Mouse (Mus musculus): ENCODE measurements at regions not wholly inside any gene's neighbourhood (a gene's known extent, or its start where the extent isn't known, plus 50 kb on each side); places are given as distances from the start of the nearest gene placed in this dataset.
"Not testable (repeated sequence)": the region's sequence is repeated elsewhere in the genome, so short reads cannot be mapped to it uniquely, and the experiment has no call there.

DNA sequence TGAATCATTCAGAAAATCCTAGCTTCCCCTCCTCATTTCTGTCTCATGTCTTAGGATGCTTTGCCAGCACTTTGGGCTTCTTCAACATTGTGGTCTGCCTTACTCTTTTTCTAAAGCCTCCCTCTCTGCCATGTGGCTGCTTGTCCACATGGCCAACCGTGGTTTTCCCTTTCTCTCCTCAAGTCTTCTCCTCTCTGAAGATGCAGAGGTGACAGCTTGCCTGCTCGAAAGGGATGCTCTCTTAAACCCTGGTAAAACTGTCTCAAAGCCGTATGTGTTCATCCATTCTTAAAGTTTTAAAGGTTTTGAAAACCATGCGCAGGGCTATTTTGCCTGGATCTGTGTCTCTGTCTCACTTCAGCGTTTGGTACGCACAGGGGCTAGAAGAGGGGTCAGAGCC lies 123.4 kb upstream of the Dapk1 start:
- TF ChIP-seq CTCF (IDR thresholded peaks at IDR 0.05; ENCODE audit: extremely low read depth, insufficient read depth, low read length) (no peak), POLR2A (IDR thresholded peaks at IDR 0.05; ENCODE audit: extremely low read depth, insufficient read depth, low read length) (no peak)

DNA sequence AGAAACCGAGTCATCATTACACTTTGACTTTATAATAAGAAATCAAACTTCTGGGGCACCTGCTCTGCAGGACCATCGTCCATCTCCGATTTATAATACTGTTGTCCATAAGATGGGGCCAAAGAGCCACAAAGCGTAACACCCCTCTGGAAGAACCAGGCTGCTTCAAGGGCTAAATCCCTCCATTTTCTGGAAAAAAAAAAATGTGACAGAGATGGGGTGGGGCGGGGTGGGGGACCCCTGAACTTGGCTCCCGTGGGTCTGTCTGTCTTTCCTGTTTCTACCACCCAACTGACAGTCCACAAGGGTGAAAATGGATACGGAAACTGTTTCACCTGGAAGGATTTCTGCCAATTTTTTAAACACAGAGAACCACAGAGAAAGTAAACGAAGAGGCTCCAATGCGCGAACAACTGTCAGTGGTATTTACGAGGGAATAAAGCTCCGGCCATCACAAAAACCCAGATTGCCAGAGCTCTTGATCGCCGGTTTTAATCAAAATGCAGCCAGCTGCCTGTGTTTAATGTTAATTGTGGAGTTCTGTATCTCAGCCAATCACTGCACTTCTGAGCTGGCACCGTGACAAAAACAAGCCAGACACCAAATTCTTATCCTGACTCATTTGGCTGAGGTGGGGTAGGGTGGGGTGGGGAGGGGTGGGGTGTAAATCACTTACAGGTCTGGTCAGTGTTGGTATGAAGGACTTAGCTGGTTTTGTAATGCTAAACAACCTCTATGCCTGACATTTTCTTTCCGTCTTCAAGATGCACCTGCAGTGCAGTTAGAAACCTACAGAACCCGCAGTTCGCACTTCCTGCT lies 122.5 kb upstream of the Dapk1 start:
- Histone ChIP-seq H3K27ac (ENCODE audit: insufficient read depth, low read length) (no peak overlapping the region), H3K4me3 (ENCODE audit: insufficient read depth, low read length) (peak overlapping the region; percentile 27; the same call in 1 of the 2 replicates), H3K4me1 (ENCODE audit: control insufficient read depth, insufficient read depth, low read length) (peaks cover 3% of the 10 kb centered on the region; the same call in 1 of the 2 replicates)
- TF ChIP-seq CTCF (IDR thresholded peaks at IDR 0.05; ENCODE audit: extremely low read depth, insufficient read depth, low read length) (peak; percentile 67), POLR2A (IDR thresholded peaks at IDR 0.05; ENCODE audit: extremely low read depth, insufficient read depth, low read length) (no peak)

More for the DNA sequence above, 123.4 kb upstream of the Dapk1 start:
- no peak overlapping the region for H3K4me3 ChIP-seq (ENCODE audit: insufficient read depth, low read length)
- peaks cover 3% of the 10 kb centered on the region; the same call in 1 of the 2 replicates for H3K4me1 ChIP-seq (ENCODE audit: control insufficient read depth, insufficient read depth, low read length)
- no peak overlapping the region for H3K27ac ChIP-seq (ENCODE audit: insufficient read depth, low read length)

DNA sequence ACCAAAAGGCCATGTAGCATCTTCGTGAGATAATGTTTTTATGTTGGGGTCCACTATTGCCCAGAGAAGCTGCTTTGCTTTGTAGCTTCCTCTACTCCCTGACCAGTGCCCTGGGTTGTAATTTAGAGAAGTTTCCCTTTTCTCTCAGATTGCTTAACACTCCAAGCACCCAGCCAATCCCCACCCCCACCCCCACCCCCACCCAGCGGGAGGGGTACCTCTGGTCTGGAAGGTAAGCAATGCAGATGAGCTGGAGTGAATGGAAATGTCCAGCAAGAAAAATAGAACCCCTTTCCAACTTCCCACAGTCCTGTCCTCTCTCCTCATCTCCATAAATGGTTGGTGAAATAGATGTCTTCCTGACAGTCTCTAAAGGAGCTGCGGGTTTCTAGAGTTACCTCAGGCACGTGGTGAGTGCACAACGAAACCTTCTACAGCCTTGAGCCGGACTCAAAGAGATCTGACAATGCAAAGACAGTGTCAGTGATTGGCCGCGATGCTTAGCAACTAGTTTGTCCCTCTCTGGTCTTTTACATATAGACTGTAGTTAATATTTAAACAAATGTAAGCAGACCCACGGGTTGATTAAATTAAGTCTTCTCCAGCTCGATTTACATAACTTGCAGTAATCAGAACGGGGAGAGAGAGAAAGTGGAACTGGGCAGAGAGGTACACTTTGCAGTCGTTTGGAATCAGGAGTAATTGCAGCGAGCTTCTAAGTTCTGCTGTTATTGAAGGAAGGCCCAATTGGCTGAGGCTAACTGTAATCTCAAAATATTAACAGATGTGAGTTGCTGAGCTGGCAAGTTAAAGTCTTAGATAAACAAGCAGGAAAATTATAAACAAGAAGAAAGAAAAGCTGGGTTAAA lies 121.7 kb upstream of the Dapk1 start:
- H3K4me3 ChIP-seq (ENCODE audit: insufficient read depth, low read length): no peak overlapping the region
- no peak overlapping the region for H3K27ac ChIP-seq (ENCODE audit: insufficient read depth, low read length)
- TF ChIP-seq CTCF (IDR thresholded peaks at IDR 0.05; ENCODE audit: extremely low read depth, insufficient read depth, low read length) (no peak), POLR2A (IDR thresholded peaks at IDR 0.05; ENCODE audit: extremely low read depth, insufficient read depth, low read length) (no peak)
- H3K4me1 ChIP-seq (ENCODE audit: control insufficient read depth, insufficient read depth, low read length): peaks cover 3% of the 10 kb centered on the region; the same call in 1 of the 2 replicates

DNA sequence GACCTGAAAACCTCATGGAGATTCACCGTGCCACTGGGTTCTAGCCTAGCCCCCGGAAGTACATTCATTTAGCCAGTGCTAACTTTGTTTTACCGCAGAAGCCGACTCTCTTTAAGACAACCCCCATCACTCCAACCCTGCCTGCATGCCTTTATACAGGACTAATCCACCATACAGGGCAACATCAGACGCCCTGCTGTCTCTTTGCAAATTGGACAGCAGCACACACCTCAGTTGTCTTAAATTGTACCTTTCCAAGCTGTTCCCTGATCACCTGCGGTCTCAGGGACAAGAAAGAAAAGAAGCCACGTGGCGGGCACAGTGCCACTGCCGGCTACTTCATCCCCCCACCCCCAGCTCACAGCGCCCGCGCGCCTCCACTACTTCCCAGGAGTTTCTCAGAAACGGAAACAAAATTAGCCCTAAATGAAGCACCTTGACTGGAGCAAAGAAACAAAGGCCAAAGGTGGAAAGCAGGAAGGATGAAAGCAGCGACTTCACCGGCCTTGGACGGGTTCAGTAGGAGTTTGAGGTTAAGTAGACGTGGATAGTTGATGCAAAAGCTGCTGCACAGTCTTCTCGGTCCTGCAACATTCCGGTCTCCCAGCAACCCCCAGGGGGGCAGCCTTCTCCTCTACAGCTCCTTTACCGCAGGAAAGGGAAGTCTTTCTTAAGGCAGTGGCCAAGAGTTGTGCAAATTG lies 120.9 kb upstream of the Dapk1 start:
- TF ChIP-seq POLR2A (IDR thresholded peaks at IDR 0.05; ENCODE audit: extremely low read depth, insufficient read depth, low read length) (no peak), CTCF (IDR thresholded peaks at IDR 0.05; ENCODE audit: extremely low read depth, insufficient read depth, low read length) (no peak)
- Histone ChIP-seq H3K4me3 (ENCODE audit: insufficient read depth, low read length) (no peak overlapping the region), H3K27ac (ENCODE audit: insufficient read depth, low read length) (no peak overlapping the region), H3K4me1 (ENCODE audit: control insufficient read depth, insufficient read depth, low read length) (peaks cover 3% of the 10 kb centered on the region; the same call in 1 of the 2 replicates)

DNA sequence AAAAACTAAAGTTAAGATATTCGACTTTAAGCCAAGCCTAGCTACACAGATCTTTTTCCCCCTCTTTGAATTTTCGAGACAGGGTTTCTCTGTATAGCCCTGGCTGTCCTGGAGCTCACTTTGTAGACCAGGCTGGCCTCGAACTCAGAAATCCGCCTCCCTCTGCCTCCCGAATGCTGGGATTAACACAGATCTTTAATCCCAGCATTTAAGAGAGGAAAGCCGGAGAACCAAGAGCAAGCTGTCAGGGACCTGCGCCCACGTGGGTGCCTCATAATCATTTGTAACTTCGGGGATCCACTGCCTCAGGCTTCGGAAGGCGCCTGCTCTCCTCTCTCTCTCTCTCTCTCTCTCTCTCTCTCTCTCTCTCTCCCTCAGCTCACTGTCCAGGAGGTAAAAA lies 120.3 kb upstream of the Dapk1 start:
- H3K4me1 ChIP-seq (ENCODE audit: control insufficient read depth, insufficient read depth, low read length); H3K27ac ChIP-seq (ENCODE audit: insufficient read depth, low read length); H3K4me3 ChIP-seq (ENCODE audit: insufficient read depth, low read length): not testable (repeated sequence)

DNA sequence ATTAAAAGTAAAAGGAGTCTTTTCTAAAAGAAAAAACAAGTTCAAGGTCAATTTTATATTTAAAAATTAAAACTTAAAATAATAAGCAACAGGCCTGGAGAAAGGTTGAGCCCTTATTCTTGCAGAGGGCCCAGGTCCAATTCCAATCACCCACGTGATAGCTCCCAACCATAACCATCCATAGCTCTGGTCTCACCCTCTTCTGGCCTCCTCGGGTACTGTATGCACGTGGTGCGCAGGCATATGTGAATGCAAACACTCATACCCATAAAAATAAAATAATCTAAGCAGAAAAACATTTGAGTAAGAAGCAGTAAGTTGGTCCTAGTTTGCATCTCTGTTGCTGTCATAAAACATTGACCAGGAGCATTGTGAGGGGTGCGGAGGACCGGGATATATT lies 119.8 kb upstream of the Dapk1 start:
- no peak overlapping the region for H3K27ac ChIP-seq (ENCODE audit: insufficient read depth, low read length)
- H3K4me3 ChIP-seq (ENCODE audit: insufficient read depth, low read length): no peak overlapping the region
- TF ChIP-seq CTCF (IDR thresholded peaks at IDR 0.05; ENCODE audit: extremely low read depth, insufficient read depth, low read length) (no peak), POLR2A (IDR thresholded peaks at IDR 0.05; ENCODE audit: extremely low read depth, insufficient read depth, low read length) (no peak)
- H3K4me1 ChIP-seq (ENCODE audit: control insufficient read depth, insufficient read depth, low read length): peaks cover 2% of the 10 kb centered on the region; the same call in 1 of the 2 replicates

GRCm38 (mm10) chr13:60486105-60486504 lies 115.6 kb upstream of the Dapk1 start:
- H3K4me1 ChIP-seq (ENCODE audit: control insufficient read depth, insufficient read depth, low read length): peaks cover 4% of the 10 kb centered on the region
- no peak for TF ChIP-seq POLR2A (IDR thresholded peaks at IDR 0.05; ENCODE audit: extremely low read depth, insufficient read depth, low read length)
- no peak for TF ChIP-seq CTCF (IDR thresholded peaks at IDR 0.05; ENCODE audit: extremely low read depth, insufficient read depth, low read length)
- H3K4me3 ChIP-seq (ENCODE audit: insufficient read depth, low read length): no peak overlapping the region
- H3K27ac ChIP-seq (ENCODE audit: insufficient read depth, low read length): no peak overlapping the region

GRCm38 (mm10) chr13:60486871-60487270 lies 114.9 kb upstream of the Dapk1 start:
- H3K4me1 ChIP-seq (ENCODE audit: control insufficient read depth, insufficient read depth, low read length): peaks cover 4% of the 10 kb centered on the region
- H3K4me3 ChIP-seq (ENCODE audit: insufficient read depth, low read length): no peak overlapping the region
- H3K27ac ChIP-seq (ENCODE audit: insufficient read depth, low read length): no peak overlapping the region
- no peak for TF ChIP-seq CTCF (IDR thresholded peaks at IDR 0.05; ENCODE audit: extremely low read depth, insufficient read depth, low read length)
- TF ChIP-seq POLR2A (IDR thresholded peaks at IDR 0.05; ENCODE audit: extremely low read depth, insufficient read depth, low read length): no peak

GRCm38 (mm10) chr13:60488131-60488883 lies 113.4 kb upstream of the Dapk1 start:
- H3K4me3 ChIP-seq (ENCODE audit: insufficient read depth, low read length): no peak overlapping the region
- TF ChIP-seq CTCF (IDR thresholded peaks at IDR 0.05; ENCODE audit: extremely low read depth, insufficient read depth, low read length) (no peak), POLR2A (IDR thresholded peaks at IDR 0.05; ENCODE audit: extremely low read depth, insufficient read depth, low read length) (no peak)
- H3K4me1 ChIP-seq (ENCODE audit: control insufficient read depth, insufficient read depth, low read length): peaks cover 4% of the 10 kb centered on the region
- no peak overlapping the region for H3K27ac ChIP-seq (ENCODE audit: insufficient read depth, low read length)
